22 mouse cellular contexts compared by ENCODE assay signal in the genomic region with DNA sequence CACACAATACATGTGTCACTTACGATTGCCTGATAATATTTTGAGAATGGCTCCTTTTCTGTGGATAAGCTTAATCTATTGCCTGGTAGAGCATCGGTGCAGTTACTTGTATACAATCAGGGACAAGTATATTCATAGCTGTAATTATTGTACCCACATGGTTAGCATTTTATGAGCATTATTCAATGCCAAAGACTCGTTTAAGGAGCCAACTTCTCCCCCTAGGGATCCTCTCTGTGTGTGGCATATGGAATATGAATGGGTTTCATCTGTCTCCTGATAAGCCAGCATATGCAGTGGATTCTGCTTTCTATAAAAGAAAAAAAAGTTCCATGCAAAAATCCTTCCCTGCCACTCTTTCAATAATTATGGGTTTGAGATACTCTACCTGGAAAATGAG. TPM values are rescaled to one million over a fixed set of nuclear protein-coding genes. Genes with fewer than 3 reads are reported as not detected.
"Had no signal": no experiment of that assay in that cellular context is flagged by ENCODE, and none has a peak within 500 bp of the region (broad histone marks: within the 10 kb centered on the region; RNA-seq: fewer than 3 reads in every experiment).

No protein-coding gene starts in this region.

- DNase-seq: kidney, adult 9 months; kidney, postnatal 36 days; liver; liver, embryonic 13.5 days; liver, postnatal 0 days; lung, postnatal 14 days; right cerebral cortex, postnatal 14 days; thymus, adult 2 months; thymus, postnatal 25 days had no signal

- H3K36me3 ChIP-seq: limb, embryonic 12.5 days; liver, embryonic 13.5 days; lung, embryonic 15.5 days; stomach, embryonic 15.5 days had no signal

- H3K27ac ChIP-seq: kidney, postnatal 0 days; limb, embryonic 12.5 days; liver, embryonic 13.5 days; lung, embryonic 15.5 days; macrophage; stomach, embryonic 15.5 days had no signal

- H3K9me3 ChIP-seq: limb, embryonic 12.5 days; liver, embryonic 13.5 days; lung, embryonic 15.5 days; megakaryocyte, embryonic 14.5 days; stomach, embryonic 15.5 days had no signal

- H3K4me1 ChIP-seq: liver, embryonic 13.5 days; lung, embryonic 15.5 days; megakaryocyte, embryonic 14.5 days; stomach, embryonic 15.5 days had no signal

- H3K4me3 ChIP-seq: limb, embryonic 12.5 days; liver, embryonic 13.5 days; lung, embryonic 15.5 days; megakaryocyte, embryonic 14.5 days; stomach, embryonic 15.5 days had no signal

- H3K9ac ChIP-seq: limb, embryonic 12.5 days; liver, embryonic 13.5 days; liver, postnatal 0 days; lung, embryonic 15.5 days; stomach, embryonic 15.5 days had no signal

- ATAC-seq: liver, postnatal 0 days; midbrain, embryonic 16.5 days had no signal

- H3K27me3 ChIP-seq: liver, embryonic 13.5 days; lung, embryonic 15.5 days; megakaryocyte, embryonic 14.5 days; stomach, embryonic 15.5 days had no signal

- H3K4me2 ChIP-seq: limb, embryonic 12.5 days; liver, embryonic 13.5 days; lung, embryonic 15.5 days; midbrain, embryonic 11.5 days; stomach, embryonic 15.5 days had no signal

RNA-seq across cellular contexts. Expression of gene Krtap4-7, which starts 0.5 kb away (rescaled TPM):
- total RNA-seq: left cerebral cortex, postnatal 36 days had no signal
- polyA plus RNA-seq: kidney, postnatal 0 days; limb, embryonic 12.5 days; liver, embryonic 13.5 days; liver, postnatal 0 days; lung, embryonic 15.5 days; macrophage; midbrain, embryonic 11.5 days; midbrain, embryonic 16.5 days; neural tube, embryonic 14.5 days; spleen, adult 2 months; stomach, embryonic 15.5 days; testis, adult 2 months; thymus, adult 2 months; urinary bladder, adult 2 months had no signal

RNA-seq across cellular contexts. Expression of gene Gm11555, which starts 5.7 kb away (rescaled TPM):
- total RNA-seq: left cerebral cortex, postnatal 36 days had no signal
- polyA plus RNA-seq: kidney, postnatal 0 days; limb, embryonic 12.5 days; liver, embryonic 13.5 days; liver, postnatal 0 days; lung, embryonic 15.5 days; macrophage; midbrain, embryonic 11.5 days; midbrain, embryonic 16.5 days; neural tube, embryonic 14.5 days; spleen, adult 2 months; stomach, embryonic 15.5 days; testis, adult 2 months; thymus, adult 2 months; urinary bladder, adult 2 months had no signal

RNA-seq across cellular contexts. Expression of gene Krtap4-2, which starts 9.5 kb away (rescaled TPM):
- total RNA-seq: left cerebral cortex, postnatal 36 days had no signal
- polyA plus RNA-seq: kidney, postnatal 0 days; limb, embryonic 12.5 days; liver, embryonic 13.5 days; liver, postnatal 0 days; lung, embryonic 15.5 days; macrophage; midbrain, embryonic 11.5 days; neural tube, embryonic 14.5 days; spleen, adult 2 months; stomach, embryonic 15.5 days; testis, adult 2 months; thymus, adult 2 months; urinary bladder, adult 2 months had no signal

RNA-seq across cellular contexts. Expression of gene Gm11563, which starts 14.4 kb away (rescaled TPM):
- total RNA-seq: left cerebral cortex, postnatal 36 days had no signal
- polyA plus RNA-seq: kidney, postnatal 0 days; limb, embryonic 12.5 days; liver, embryonic 13.5 days; liver, postnatal 0 days; lung, embryonic 15.5 days; macrophage; midbrain, embryonic 11.5 days; midbrain, embryonic 16.5 days; neural tube, embryonic 14.5 days; spleen, adult 2 months; stomach, embryonic 15.5 days; testis, adult 2 months; thymus, adult 2 months; urinary bladder, adult 2 months had no signal

RNA-seq across cellular contexts. Expression of gene Krtap4-1, which starts 16.3 kb away (rescaled TPM):
- total RNA-seq: left cerebral cortex, postnatal 36 days had no signal
- polyA plus RNA-seq: kidney, postnatal 0 days; limb, embryonic 12.5 days; liver, embryonic 13.5 days; liver, postnatal 0 days; lung, embryonic 15.5 days; macrophage; midbrain, embryonic 11.5 days; midbrain, embryonic 16.5 days; neural tube, embryonic 14.5 days; spleen, adult 2 months; stomach, embryonic 15.5 days; testis, adult 2 months; thymus, adult 2 months; urinary bladder, adult 2 months had no signal
